Mouse (Mus musculus) C2C12 (cell line): ENCODE measurements at regions not wholly inside any gene's neighbourhood (a gene's known extent, or its start where the extent isn't known, plus 50 kb on each side); places are given as distances from the start of the nearest gene placed in this dataset.

Experiments
- CTCF ChIP-seq: IDR thresholded peaks from one replicate; pipeline ENCODE4 v1.5.1; 2011; ENCODE audit not compliant: control insufficient read depth, insufficient read depth, insufficient read length
- FOSL1 ChIP-seq: IDR thresholded peaks from one replicate; pipeline ENCODE4 v1.8.0; 2011; ENCODE audit warnings: mild to moderate bottlenecking, low read length; ENCODE audit not compliant: poor library complexity, insufficient read depth, severe bottlenecking
- MAX ChIP-seq: IDR thresholded peaks from one replicate; pipeline ENCODE4 v1.6.1; 2011; ENCODE audit warnings: mild to moderate bottlenecking, control low read depth
- USF1 ChIP-seq: IDR thresholded peaks from one replicate; pipeline ENCODE4 v1.6.1; 2011; ENCODE audit warnings: low read depth, mild to moderate bottlenecking, control low read depth, moderate library complexity

- no peak for TF ChIP-seq MAX
- no peak for TF ChIP-seq CTCF
- no peak for TF ChIP-seq USF1
- no peak for TF ChIP-seq FOSL1
Observed at GRCm38 (mm10) chr17:51683318-51683717, 149.8 kb downstream of the Satb1 start.
